Mouse (Mus musculus) liver, postnatal 0 days (tissue): ENCODE measurements at regions not wholly inside any gene's neighbourhood (a gene's known extent, or its start where the extent isn't known, plus 50 kb on each side); places are given as distances from the start of the nearest gene placed in this dataset.

Experiments used
- CTCF ChIP-seq: sonication (generic); IDR thresholded peaks from 2 replicates; pipeline ENCODE4 v1.5.1; 2016; ENCODE audit warnings: antibody characterized with exemption, low read depth
- EP300 ChIP-seq: IDR thresholded peaks from 2 replicates; pipeline ENCODE4 v1.6.1; 2016; ENCODE audit warnings: antibody characterized with exemption, low read depth, mild to moderate bottlenecking

DNA sequence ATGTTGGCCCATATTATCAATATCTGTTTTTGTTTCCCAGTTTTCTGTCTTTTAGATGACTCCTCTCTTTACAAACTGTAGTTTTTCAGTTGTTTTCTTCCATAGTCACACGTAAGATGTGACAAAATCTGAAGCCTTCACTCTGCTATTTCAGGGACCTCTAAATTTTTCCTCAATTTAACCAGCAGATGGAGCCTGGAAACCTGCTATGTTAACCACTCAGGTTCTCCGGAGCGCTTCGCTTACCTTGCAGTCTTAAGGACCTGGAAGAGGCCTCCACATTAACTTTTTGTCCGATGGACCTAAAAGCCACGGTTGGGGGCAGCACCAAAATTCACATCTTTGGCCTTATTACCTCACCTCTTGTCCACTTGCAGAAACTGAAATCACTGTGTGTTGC, 248.4 kb downstream of the Papss1 start:
- no peak for TF ChIP-seq CTCF
- TF ChIP-seq EP300, result no peak
